Mouse (Mus musculus): Measurements from ENCODE around the gene Ccdc107. TPM values are rescaled to one million over a fixed set of nuclear protein-coding genes. Genes with fewer than 3 reads are reported as not detected.
A peak's percentile ranks its signal among the peaks of the same experiment; 100 is the strongest.
"Not testable (repeated sequence)": the region's sequence is repeated elsewhere in the genome, so short reads cannot be mapped to it uniquely, and the experiment has no call there.

Ccdc107 gene
- polyA plus RNA-seq, 1 experiment from 2014 or later = 70.9 TPM

- Histone ChIP-seq H3K36me3 (no peaks in the 10 kb centered on the region), H3K27me3 (replicated peaks) (0 out of 2 replicates have a peak, but pooled peaks cover 9% of the 10 kb centered on the region), H3K4me2 (no peak within 1 kb of the TSS), H3K4me3 (no peak within 1 kb of the TSS), H3K4me1 (peaks cover 3% of the 10 kb centered on the region; the same call in 1 of the 2 replicates), H3K27ac (replicated peaks) (no peak within 1 kb of the TSS), H3K9ac (0 out of 2 replicates have a peak within 1 kb of the TSS, but pooled peaks have one; percentile 24), H3K9me3 (no peaks in the 10 kb centered on the region)
- no peak for ATAC-seq (ENCODE audit: extremely low read depth, insufficient number of reproducible peaks, low FRiP score, low TSS enrichment)
- 54% methylated on average over 12 of the region's 12 CpGs for WGBS
These were observed 9.1 kb upstream of the Ccdc107 start, which contains the start of gene Sit1 for GRCm38 (mm10) chr4:43483535-43484091. TSS of gene Sit1 (minus strand) at chr4:43483734.

- not testable (repeated sequence) for H3K27me3 ChIP-seq (replicated peaks); ATAC-seq (ENCODE audit: extremely low read depth, insufficient number of reproducible peaks, low FRiP score, low TSS enrichment); H3K9ac ChIP-seq; H3K36me3 ChIP-seq; H3K4me1 ChIP-seq; H3K4me2 ChIP-seq; H3K27ac ChIP-seq (replicated peaks); H3K9me3 ChIP-seq; H3K4me3 ChIP-seq
- whole genome bisulfite sequencing = 77% methylated on average over 5 of the region's 5 CpGs
These were observed 7.0 kb upstream of the Ccdc107 start for GRCm38 (mm10) chr4:43485666-43486065.

- 89% methylated on average over 3 of the region's 3 CpGs for WGBS
- no peaks in the 10 kb centered on the region; the same call in 1 of the 2 replicates for H3K9me3 ChIP-seq
- ATAC-seq (ENCODE audit: extremely low read depth, insufficient number of reproducible peaks, low FRiP score, low TSS enrichment) = no peak
- no peaks in the 10 kb centered on the region for H3K36me3 ChIP-seq
- no peak overlapping the region for H3K27ac ChIP-seq (replicated peaks)
- no peak overlapping the region for H3K4me2 ChIP-seq
- peaks cover 9% of the 10 kb centered on the region for H3K4me1 ChIP-seq
- H3K9ac ChIP-seq = no peak overlapping the region
- H3K27me3 ChIP-seq (replicated peaks) = no peaks in the 10 kb centered on the region
- no peak overlapping the region for H3K4me3 ChIP-seq
These were observed 3.1 kb upstream of the Ccdc107 start for GRCm38 (mm10) chr4:43489611-43490010.

- H3K9me3 ChIP-seq = no peaks in the 10 kb centered on the region; the same call in 1 of the 2 replicates
- no peak overlapping the region for H3K4me3 ChIP-seq
- 70% methylated on average over 5 of the region's 5 CpGs for WGBS
- H3K4me1 ChIP-seq = peaks cover 21% of the 10 kb centered on the region
- no peak for ATAC-seq (ENCODE audit: extremely low read depth, insufficient number of reproducible peaks, low FRiP score, low TSS enrichment)
- peaks cover 7% of the 10 kb centered on the region for H3K36me3 ChIP-seq
- no peaks in the 10 kb centered on the region for H3K27me3 ChIP-seq (replicated peaks)
- no peak overlapping the region for H3K27ac ChIP-seq (replicated peaks)
- no peak overlapping the region for H3K9ac ChIP-seq
- no peak overlapping the region for H3K4me2 ChIP-seq
These were observed 1.9 kb upstream of the Ccdc107 start for GRCm38 (mm10) chr4:43490801-43491200.

GRCm38 (mm10) chr4:43492101-43492820, 439 bp upstream of the Ccdc107 start:
- peak overlapping the region; percentile 39; the same call in 1 of the 2 replicates for H3K9ac ChIP-seq
- H3K9me3 ChIP-seq = no peaks in the 10 kb centered on the region; the same call in 1 of the 2 replicates
- ATAC-seq (ENCODE audit: extremely low read depth, insufficient number of reproducible peaks, low FRiP score, low TSS enrichment) = no peak
- 44% methylated on average over 12 of the region's 12 CpGs for WGBS
- H3K4me2 ChIP-seq = peak overlapping the region; percentile 78
- peak overlapping the region; percentile 86 for H3K4me3 ChIP-seq
- H3K27ac ChIP-seq (replicated peaks) = peak overlapping the region; percentile 94
- H3K4me1 ChIP-seq = peaks cover 35% of the 10 kb centered on the region
- H3K36me3 ChIP-seq = peaks cover 21% of the 10 kb centered on the region
- H3K27me3 ChIP-seq (replicated peaks) = no peaks in the 10 kb centered on the region

GRCm38 (mm10) chr4:43493186-43493845, 616 bp downstream of the Ccdc107 start:
- H3K27me3 ChIP-seq (replicated peaks) = no peaks in the 10 kb centered on the region
- no peaks in the 10 kb centered on the region; the same call in 1 of the 2 replicates for H3K9me3 ChIP-seq
- ATAC-seq (ENCODE audit: extremely low read depth, insufficient number of reproducible peaks, low FRiP score, low TSS enrichment) = peak; percentile 84
- peak overlapping the region; percentile 78 for H3K4me2 ChIP-seq
- peak overlapping the region; percentile 94 for H3K27ac ChIP-seq (replicated peaks)
- peaks cover 45% of the 10 kb centered on the region for H3K4me1 ChIP-seq
- under 1% methylated on average over 47 of the region's 47 CpGs for WGBS
- peaks cover 24% of the 10 kb centered on the region for H3K36me3 ChIP-seq
- H3K4me3 ChIP-seq = peak overlapping the region; percentile 86
- H3K9ac ChIP-seq = peak overlapping the region; percentile 93

- H3K4me1 ChIP-seq = peaks cover 51% of the 10 kb centered on the region
- WGBS = 2% methylated on average over 9 of the region's 9 CpGs
- peak overlapping the region; percentile 93 for H3K9ac ChIP-seq
- H3K9me3 ChIP-seq = no peaks in the 10 kb centered on the region; the same call in 1 of the 2 replicates
- peaks cover 24% of the 10 kb centered on the region for H3K36me3 ChIP-seq
- no peaks in the 10 kb centered on the region for H3K27me3 ChIP-seq (replicated peaks)
- no peak for ATAC-seq (ENCODE audit: extremely low read depth, insufficient number of reproducible peaks, low FRiP score, low TSS enrichment)
- H3K27ac ChIP-seq (replicated peaks) = peak overlapping the region; percentile 94
- peak overlapping the region; percentile 78 for H3K4me2 ChIP-seq
- H3K4me3 ChIP-seq = peak overlapping the region; percentile 86
These were observed 1.1 kb downstream of the Ccdc107 start for GRCm38 (mm10) chr4:43493846-43494240.

GRCm38 (mm10) chr4:43496587-43496986, 3.9 kb downstream of the Ccdc107 start:
- WGBS = 30% methylated on average over 6 of the region's 6 CpGs
- Histone ChIP-seq H3K27ac (replicated peaks) (no peak overlapping the region), H3K4me3 (no peak overlapping the region), H3K4me2 (no peak overlapping the region), H3K9me3 (no peaks in the 10 kb centered on the region), H3K4me1 (peaks cover 58% of the 10 kb centered on the region), H3K27me3 (replicated peaks) (no peaks in the 10 kb centered on the region), H3K36me3 (peaks cover 24% of the 10 kb centered on the region), H3K9ac (peak overlapping the region; percentile 42; the same call in 1 of the 2 replicates)
- ATAC-seq (ENCODE audit: extremely low read depth, insufficient number of reproducible peaks, low FRiP score, low TSS enrichment) = no peak

GRCm38 (mm10) chr4:43497405-43497804, 4.7 kb downstream of the Ccdc107 start:
- peaks cover 24% of the 10 kb centered on the region for H3K36me3 ChIP-seq
- peaks cover 58% of the 10 kb centered on the region for H3K4me1 ChIP-seq
- H3K9me3 ChIP-seq = no peaks in the 10 kb centered on the region
- H3K4me2 ChIP-seq = peak overlapping the region; percentile 80
- peak overlapping the region; percentile 66 for H3K4me3 ChIP-seq
- H3K9ac ChIP-seq = peak overlapping the region; percentile 84
- no peak for ATAC-seq (ENCODE audit: extremely low read depth, insufficient number of reproducible peaks, low FRiP score, low TSS enrichment)
- no peak overlapping the region for H3K27ac ChIP-seq (replicated peaks)
- H3K27me3 ChIP-seq (replicated peaks) = no peaks in the 10 kb centered on the region
- 84% methylated on average over 8 of the region's 8 CpGs for WGBS

- H3K4me2 ChIP-seq = peak overlapping the region; percentile 80
- WGBS = 52% methylated on average over 4 of the region's 4 CpGs
- H3K36me3 ChIP-seq = peaks cover 24% of the 10 kb centered on the region
- no peaks in the 10 kb centered on the region for H3K27me3 ChIP-seq (replicated peaks)
- peak overlapping the region; percentile 66 for H3K4me3 ChIP-seq
- H3K27ac ChIP-seq (replicated peaks) = no peak overlapping the region
- ATAC-seq (ENCODE audit: extremely low read depth, insufficient number of reproducible peaks, low FRiP score, low TSS enrichment) = no peak
- H3K9me3 ChIP-seq = no peaks in the 10 kb centered on the region
- peaks cover 58% of the 10 kb centered on the region for H3K4me1 ChIP-seq
- peak overlapping the region; percentile 84 for H3K9ac ChIP-seq
These were observed 5.2 kb downstream of the Ccdc107 start for GRCm38 (mm10) chr4:43497946-43498345.

GRCm38 (mm10) chr4:43498983-43499382, 6.3 kb downstream of the Ccdc107 start:
- peak overlapping the region; percentile 80 for H3K4me2 ChIP-seq

More at GRCm38 (mm10) chr4:43498983-43499382, 6.3 kb downstream of the Ccdc107 start:
- Histone ChIP-seq H3K4me1 (peaks cover 56% of the 10 kb centered on the region), H3K4me3 (peak overlapping the region; percentile 66), H3K9me3 (no peaks in the 10 kb centered on the region), H3K36me3 (peaks cover 24% of the 10 kb centered on the region), H3K27ac (replicated peaks) (peak overlapping the region; percentile 66; the same call in 1 of the 2 replicates), H3K27me3 (replicated peaks) (no peaks in the 10 kb centered on the region), H3K9ac (peak overlapping the region; percentile 84)
- ATAC-seq (ENCODE audit: extremely low read depth, insufficient number of reproducible peaks, low FRiP score, low TSS enrichment) = no peak
- 12% methylated on average over 8 of the region's 8 CpGs for WGBS
